ENCODE assay signal across 8 mouse cellular contexts in genomic region chr6:58593987-58594844, GRCm38 (mm10). TPM values are rescaled to one million over a fixed set of nuclear protein-coding genes. Genes with fewer than 3 reads are reported as not detected.
A peak's percentile ranks its signal among the peaks of the same experiment; 100 is the strongest.
DNase-seq lines count a peak whose midpoint lies in the region; ATAC-seq and TF ChIP-seq lines count a peak whose summit lies in the region.
"Not testable (repeated sequence)": the region's sequence is repeated elsewhere in the genome, so short reads cannot be mapped to it uniquely, and the experiment has no call there.

No protein-coding gene starts in this region.

- whole genome bisulfite sequencing in forebrain, embryonic 11.5 days = 50% methylated on average over 3 of the region's 3 CpGs
- WGBS in heart, embryonic 15.5 days = 38% methylated on average over 3 of the region's 3 CpGs
- 49% methylated on average over 3 of the region's 3 CpGs for WGBS in hindbrain, postnatal 0 days
- 49% methylated on average over 3 of the region's 3 CpGs for WGBS in limb, embryonic 15.5 days
- 54% methylated on average over 3 of the region's 3 CpGs for WGBS in neural tube, embryonic 11.5 days

- TF ChIP-seq POLR2A in ES-Bruce4 (IDR thresholded peaks at IDR 0.05; ENCODE audit: insufficient read depth, low read length) = not testable (repeated sequence)

- peak; percentile 66 for ATAC-seq in cerebellum, adult (ENCODE audit: insufficient number of reproducible peaks, low FRiP score, low TSS enrichment)
- 0 out of 2 replicates have a peak, but pooled peaks have one; percentile 35 for ATAC-seq in forebrain, embryonic 11.5 days (replicated peaks; ENCODE audit: low FRiP score)
- ATAC-seq in heart, embryonic 15.5 days (replicated peaks; ENCODE audit: insufficient number of reproducible peaks, insufficient read depth, low FRiP score, low read depth) = peak; percentile 44; the same call in 1 of the 2 replicates
- peak; percentile 46; the same call in 1 of the 2 replicates for ATAC-seq in hindbrain, postnatal 0 days
- peak; percentile 70; the same call in 1 of the 2 replicates for ATAC-seq in limb, embryonic 15.5 days (ENCODE audit: insufficient number of reproducible peaks, low FRiP score, low TSS enrichment, low read depth)
- 0 out of 2 replicates have a peak, but pooled peaks have one; percentile 13 for ATAC-seq in megakaryocyte, adult 5-6 weeks (ENCODE audit: poor library complexity, severe bottlenecking)
- peak; percentile 39; the same call in 1 of the 2 replicates for ATAC-seq in neural tube, embryonic 11.5 days (ENCODE audit: insufficient read depth, low FRiP score, low TSS enrichment)

- H3K27ac ChIP-seq in ES-Bruce4 (ENCODE audit: insufficient read depth, low read length) = peak overlapping the region; percentile 85
- H3K27ac ChIP-seq in forebrain, embryonic 11.5 days (ENCODE audit: low read depth, low read length); heart, embryonic 15.5 days; hindbrain, postnatal 0 days; limb, embryonic 15.5 days; neural tube, embryonic 11.5 days (ENCODE audit: low read depth, low read length): not testable (repeated sequence)

- peaks cover 17% of the 10 kb centered on the region for H3K9me3 ChIP-seq in ES-Bruce4 (replicated peaks; ENCODE audit: control insufficient read depth, insufficient read depth, low read length, poor library complexity, severe bottlenecking)
- not testable (repeated sequence) for H3K9me3 ChIP-seq in forebrain, embryonic 11.5 days (ENCODE audit: control insufficient read depth, low read length); heart, embryonic 15.5 days (replicated peaks); hindbrain, postnatal 0 days (ENCODE audit: low read length); limb, embryonic 15.5 days; neural tube, embryonic 11.5 days (ENCODE audit: control insufficient read depth, low read length)

- not testable (repeated sequence) for H3K4me3 ChIP-seq in ES-Bruce4 (ENCODE audit: low read depth, low read length); forebrain, embryonic 11.5 days (ENCODE audit: low read depth, low read length); heart, embryonic 15.5 days; hindbrain, postnatal 0 days (ENCODE audit: low read length); limb, embryonic 15.5 days; neural tube, embryonic 11.5 days (ENCODE audit: low read depth, low read length)

- TF ChIP-seq EP300 in ES-Bruce4 (IDR thresholded peaks at IDR 0.05; ENCODE audit: insufficient read depth, low read depth, low read length) = not testable (repeated sequence)

- not testable (repeated sequence) for TF ChIP-seq CTCF in ES-Bruce4 (IDR thresholded peaks at IDR 0.05; ENCODE audit: low read depth, low read length); hindbrain, postnatal 0 days (IDR thresholded peaks at IDR 0.05; ENCODE audit: low read depth)

- H3K4me1 ChIP-seq in ES-Bruce4 (ENCODE audit: control insufficient read depth, insufficient read depth, low read length); forebrain, embryonic 11.5 days (replicated peaks; ENCODE audit: control insufficient read depth, insufficient read depth, low read length); heart, embryonic 15.5 days (replicated peaks); hindbrain, postnatal 0 days (ENCODE audit: insufficient read depth, low read length); limb, embryonic 15.5 days; neural tube, embryonic 11.5 days (ENCODE audit: control insufficient read depth, insufficient read depth, low read length): not testable (repeated sequence)

- not testable (repeated sequence) for DNase-seq in forebrain, embryonic 11.5 days (ENCODE audit: low spot score); hindbrain, postnatal 0 days (ENCODE audit: low spot score); neural tube, embryonic 11.5 days (ENCODE audit: low spot score)

- not testable (repeated sequence) for H3K36me3 ChIP-seq in ES-Bruce4 (ENCODE audit: control insufficient read depth, insufficient read depth, low read length, poor library complexity, severe bottlenecking); forebrain, embryonic 11.5 days (ENCODE audit: control insufficient read depth, insufficient read depth, low read length); heart, embryonic 15.5 days; hindbrain, postnatal 0 days (ENCODE audit: insufficient read depth, low read length); limb, embryonic 15.5 days; neural tube, embryonic 11.5 days (ENCODE audit: control insufficient read depth, insufficient read depth, low read length)

- H3K9ac ChIP-seq in ES-Bruce4 (ENCODE audit: low read depth, poor library complexity, severe bottlenecking); forebrain, embryonic 11.5 days (ENCODE audit: low read length); heart, embryonic 15.5 days; hindbrain, postnatal 0 days (replicated peaks; ENCODE audit: low read length); limb, embryonic 15.5 days; neural tube, embryonic 11.5 days (ENCODE audit: low read length): not testable (repeated sequence)

- H3K27me3 ChIP-seq in ES-Bruce4 (ENCODE audit: control insufficient read depth, insufficient read depth, low read length, poor library complexity, severe bottlenecking); forebrain, embryonic 11.5 days (ENCODE audit: control insufficient read depth, insufficient read depth, low read length); heart, embryonic 15.5 days; hindbrain, postnatal 0 days (ENCODE audit: insufficient read depth, low read length); limb, embryonic 15.5 days; neural tube, embryonic 11.5 days (ENCODE audit: control insufficient read depth, insufficient read depth, low read length): not testable (repeated sequence)

- not testable (repeated sequence) for H3K4me2 ChIP-seq in forebrain, embryonic 11.5 days (ENCODE audit: low read depth, low read length, severe bottlenecking); heart, embryonic 15.5 days; hindbrain, postnatal 0 days (ENCODE audit: low read depth, low read length); limb, embryonic 15.5 days; neural tube, embryonic 11.5 days (ENCODE audit: low read depth)

RNA-seq across cellular contexts. Expression of gene Abcg2, which starts 9.9 kb away (rescaled TPM):
- 62.7 and 71.8 TPM in 2 replicates for polyA plus RNA-seq in ES-Bruce4 (2011; ENCODE audit: insufficient read depth, insufficient read length, low read depth, missing spikeins)
- polyA plus RNA-seq in forebrain, embryonic 11.5 days (2014; fragmentation: Nextera tagmentation; extraction: Ambion mirVana) = 44.1 and 49.7 TPM in 2 replicates
- 53.4 and 56.5 TPM in 2 replicates for polyA plus RNA-seq in heart, embryonic 15.5 days (2015; fragmentation: Nextera tagmentation; extraction: Ambion mirVana)
- 18.3 and 30.3 TPM in 2 replicates for total RNA-seq in hindbrain, postnatal 0 days (2014; rRNA removed)
- 33.1 and 38.6 TPM in 2 replicates for polyA plus RNA-seq in hindbrain, postnatal 0 days (2015; fragmentation: Nextera tagmentation; extraction: Ambion mirVana)
- 49.9 and 54.0 TPM in 2 replicates for polyA plus RNA-seq in limb, embryonic 15.5 days (2015; fragmentation: Nextera tagmentation; extraction: Ambion mirVana)
- total RNA-seq in megakaryocyte, adult 5-6 weeks (2015) = 6.6 and 9.5 TPM in 2 replicates
- 8.3 and 29.1 TPM in 2 replicates for total RNA-seq in megakaryocyte, adult 5-6 weeks (2017)
- polyA plus RNA-seq in neural tube, embryonic 11.5 days (2014; fragmentation: Nextera tagmentation; extraction: Ambion mirVana) = 45.2 and 47.4 TPM in 2 replicates

Comparison
In these comparisons a context has a peak if more than half of its experiments do, and no peak if none do; other contexts are left out.
1. ATAC-seq: peak in every context shown above with its lines; median percentile 70 in limb, embryonic 15.5 days; 66 in cerebellum, adult; 46 in hindbrain, postnatal 0 days; 44 in heart, embryonic 15.5 days; 39 in neural tube, embryonic 11.5 days; 35 in forebrain, embryonic 11.5 days; 13 in megakaryocyte, adult 5-6 weeks.